Mouse (Mus musculus) erythroblast, embryonic 14.5 days (primary cell): ENCODE measurements at regions not wholly inside any gene's neighbourhood (a gene's known extent, or its start where the extent isn't known, plus 50 kb on each side); places are given as distances from the start of the nearest gene placed in this dataset.
"Not testable (repeated sequence)": the region's sequence is repeated elsewhere in the genome, so short reads cannot be mapped to it uniquely, and the experiment has no call there.

Source experiments
- GATA1 ChIP-seq: IDR thresholded peaks from 2 replicates; pipeline ENCODE4 v1.6.1; 2012; ENCODE audit warnings: low read length, inconsistent platforms, mixed read lengths
- TAL1 ChIP-seq: IDR thresholded peaks from 3 replicates; pipeline ENCODE4 v1.6.1; 2012; ENCODE audit warnings: low read length, inconsistent platforms, mixed read lengths

- TF ChIP-seq GATA1, TAL1: not testable (repeated sequence)
These were observed 616.2 kb downstream of the Dad1 start for GRCm38 (mm10) chr14:53637664-53638063.
